Mouse (Mus musculus) ovary, postnatal 10 days (tissue): Measurements from ENCODE around the gene Cgrrf1.

Experiments
- DNase-seq: peaks from one replicate; pipeline ENCODE4 v3.0.0; 2022; ENCODE audit warnings: low spot score

The Cgrrf1 gene

DNA sequence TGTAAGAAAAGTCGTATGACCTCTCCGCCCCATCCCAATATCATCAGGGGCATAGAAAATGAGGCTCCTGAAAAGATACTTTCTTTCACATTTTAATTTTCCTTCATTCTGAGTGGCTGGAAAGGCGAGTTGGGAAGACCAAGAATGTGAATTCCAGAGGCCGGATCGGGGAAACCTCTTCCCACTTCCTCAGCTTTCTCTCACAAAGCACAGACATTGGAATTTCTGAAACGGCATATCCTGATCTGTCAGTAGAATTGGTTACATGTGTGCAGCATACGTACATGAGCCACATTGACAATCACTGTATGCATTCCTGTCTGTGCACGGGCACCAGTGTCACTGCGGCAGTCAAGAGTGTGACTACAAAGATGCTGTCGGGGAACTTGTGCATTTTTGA is 62.0 kb downstream of the Cgrrf1 start:
- no peak for DNase-seq

DNA sequence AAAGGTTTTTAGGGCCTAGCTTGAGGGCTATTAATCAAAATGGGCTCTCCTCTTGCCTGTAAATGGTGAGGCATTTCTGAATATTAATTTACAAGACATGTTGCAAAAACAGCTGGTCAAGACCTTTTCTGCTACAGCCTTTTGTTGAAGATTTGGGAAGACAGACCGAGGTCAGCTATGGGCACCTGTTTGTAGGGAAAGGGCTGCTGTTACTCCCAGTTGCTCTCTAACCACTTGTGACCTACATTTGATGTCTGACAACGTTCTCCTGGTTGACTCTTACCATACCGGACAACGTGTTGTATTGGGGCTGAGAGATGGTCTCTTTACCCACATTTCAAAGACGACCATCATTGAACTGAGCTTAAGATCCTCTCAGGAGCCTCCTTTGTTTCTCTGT is 66.0 kb downstream of the Cgrrf1 start:
- DNase-seq, result no peak

DNA sequence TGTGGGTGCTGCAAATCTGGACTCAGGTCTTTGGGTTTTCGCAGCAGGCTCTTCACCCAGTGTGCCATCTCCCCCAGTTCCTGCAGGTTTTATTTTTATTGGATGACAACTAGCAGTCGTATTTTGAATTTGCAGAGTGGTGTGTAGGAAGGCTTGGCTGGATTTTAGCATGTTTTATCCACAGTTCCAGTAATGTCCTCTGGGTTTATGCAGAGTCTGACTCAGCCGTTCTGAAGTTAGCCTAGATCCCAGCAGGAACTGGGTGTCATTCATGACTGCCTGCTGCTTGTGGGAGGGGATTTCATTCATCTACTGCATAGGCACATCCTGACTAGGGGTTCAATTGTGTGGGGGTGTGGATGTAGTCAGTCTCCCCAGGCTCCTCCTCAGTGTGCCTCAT is 66.7 kb downstream of the Cgrrf1 start:
- DNase-seq, result no peak

DNA sequence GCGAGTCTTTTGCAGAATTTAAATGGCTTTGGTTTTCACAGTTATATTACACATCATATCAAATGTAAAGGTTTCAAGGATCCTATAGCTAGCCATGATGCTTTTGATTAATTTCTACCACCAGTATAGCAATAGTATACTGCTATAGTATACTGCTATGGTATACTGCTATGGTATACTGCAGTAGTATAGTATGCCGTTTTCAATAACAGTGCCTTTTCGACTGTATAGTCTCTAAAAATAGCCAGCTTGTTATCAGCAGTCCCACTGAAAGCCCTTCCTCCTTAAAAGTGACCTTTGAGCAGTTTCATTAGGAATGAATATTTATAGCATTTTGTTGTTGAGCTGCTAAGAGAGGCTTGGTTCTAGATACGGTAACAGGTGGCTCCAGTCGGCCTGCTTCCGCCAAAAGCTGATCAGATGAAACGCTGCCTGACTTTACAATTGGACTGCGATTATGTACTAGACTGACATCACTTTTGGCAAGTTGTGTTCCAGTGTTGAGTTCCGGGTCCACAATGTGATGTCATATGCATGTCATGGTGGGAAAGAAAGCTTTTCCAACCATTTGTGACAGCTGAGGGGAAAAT is 70.7 kb downstream of the Cgrrf1 start:
- DNase-seq, result no peak
